Comparison of ENCODE assay signal across 18 mouse cellular contexts in the genomic region with DNA sequence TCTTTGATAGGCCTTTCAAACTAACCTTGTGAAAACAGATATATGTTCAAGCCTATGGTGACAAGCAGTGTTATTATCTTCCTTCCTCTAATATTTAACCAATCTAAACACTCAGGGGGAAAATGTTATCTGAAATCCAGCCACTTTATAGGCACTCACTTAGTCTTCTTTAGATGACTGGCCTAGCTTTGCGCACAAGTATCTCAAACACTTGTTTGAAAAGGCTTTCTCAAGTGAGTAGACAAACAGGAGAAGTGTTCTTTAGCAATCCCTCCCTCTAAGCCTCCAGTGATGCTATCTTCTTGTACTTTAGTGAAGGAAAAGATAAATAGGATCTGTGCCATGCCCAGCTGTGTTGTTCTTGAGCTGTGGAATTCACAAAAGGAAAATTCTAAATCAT.
DNase-seq lines count a peak whose midpoint lies in the region; ATAC-seq and TF ChIP-seq lines count a peak whose summit lies in the region.
"Had no signal": no experiment of that assay in that cellular context is flagged by ENCODE, and none has a peak within 500 bp of the region (broad histone marks: within the 10 kb centered on the region; RNA-seq: fewer than 3 reads in every experiment).

No protein-coding gene starts in this region.

- no peak for TF ChIP-seq POLR2A in lung, adult 2 months (IDR thresholded peaks at IDR 0.05; ENCODE audit: borderline replicate concordance, extremely low read depth, low read depth, low read length)

- no peak overlapping the region for H3K4me2 ChIP-seq in kidney, embryonic 16.5 days (replicated peaks; ENCODE audit: low read depth, low read length)
- H3K4me2 ChIP-seq in lung, embryonic 16.5 days (ENCODE audit: low read depth, low read length): no peak overlapping the region
- no peak overlapping the region for H3K4me2 ChIP-seq in stomach, embryonic 15.5 days
- H3K4me2 ChIP-seq: heart, embryonic 12.5 days had no signal

- no peak overlapping the region for H3K4me3 ChIP-seq in kidney, embryonic 16.5 days (ENCODE audit: low read length)
- no peak overlapping the region for H3K4me3 ChIP-seq in lung, embryonic 16.5 days (ENCODE audit: low read length)
- no peak overlapping the region for H3K4me3 ChIP-seq in lung, adult 2 months (replicated peaks; ENCODE audit: extremely low read depth, low read depth, low read length)
- H3K4me3 ChIP-seq in stomach, embryonic 15.5 days (replicated peaks): no peak overlapping the region
- H3K4me3 ChIP-seq: embryonic facial prominence, embryonic 10.5 days; forebrain, embryonic 10.5 days; gastrocnemius, adult 2 months; heart, embryonic 12.5 days had no signal

- 88% methylated on average over 1 of the region's 1 CpGs for WGBS in kidney, embryonic 16.5 days
- 52% methylated on average over 1 of the region's 1 CpGs for WGBS in lung, embryonic 16.5 days
- WGBS in lung, adult 2 months: 74% methylated on average over 1 of the region's 1 CpGs
- WGBS in stomach, embryonic 15.5 days: 65% methylated on average over 1 of the region's 1 CpGs

- DNase-seq in kidney, postnatal 10 days: no peak
- no peak for DNase-seq in lung, adult 2 months
- DNase-seq in lung, postnatal 10 days: peak; percentile 11
- no peak for DNase-seq in left cerebral cortex, postnatal 36 days (ENCODE audit: low spot score in 2 of 2)
- DNase-seq in urinary bladder, adult 18-20 months (ENCODE audit: low spot score in 2 of 2): no peak
- DNase-seq: adrenal gland, adult 8-10 months; adrenal gland, postnatal 36 days; cerebellum, adult 2 months; cerebellum, postnatal 10 days; gastrocnemius, adult 2 months; gastrocnemius, postnatal 25 days had no signal

- no peaks in the 10 kb centered on the region for H3K36me3 ChIP-seq in kidney, embryonic 16.5 days (ENCODE audit: insufficient read depth, low read length)
- no peaks in the 10 kb centered on the region for H3K36me3 ChIP-seq in lung, embryonic 16.5 days (ENCODE audit: control insufficient read depth, insufficient read depth, low read length)
- H3K36me3 ChIP-seq in stomach, embryonic 15.5 days: no peaks in the 10 kb centered on the region
- H3K36me3 ChIP-seq: embryonic facial prominence, embryonic 10.5 days; forebrain, embryonic 10.5 days; heart, embryonic 12.5 days had no signal

- no peaks in the 10 kb centered on the region for H3K27me3 ChIP-seq in kidney, embryonic 16.5 days (ENCODE audit: insufficient read depth, low read length)
- no peaks in the 10 kb centered on the region for H3K27me3 ChIP-seq in lung, embryonic 16.5 days (ENCODE audit: control insufficient read depth, insufficient read depth, low read depth, low read length)
- H3K27me3 ChIP-seq in stomach, embryonic 15.5 days (replicated peaks): no peaks in the 10 kb centered on the region
- H3K27me3 ChIP-seq: heart, embryonic 12.5 days had no signal

- H3K9ac ChIP-seq in kidney, embryonic 16.5 days (replicated peaks; ENCODE audit: low read length): no peak overlapping the region
- H3K9ac ChIP-seq in lung, embryonic 16.5 days (ENCODE audit: low read length): no peak overlapping the region
- H3K9ac ChIP-seq in stomach, embryonic 15.5 days: no peak overlapping the region
- H3K9ac ChIP-seq: heart, embryonic 12.5 days had no signal

- no peak for ATAC-seq in kidney, embryonic 16.5 days (ENCODE audit: low FRiP score, low TSS enrichment)
- peak; percentile 86 for ATAC-seq in lung, embryonic 16.5 days (ENCODE audit: low read depth)
- ATAC-seq in stomach, embryonic 15.5 days (ENCODE audit: insufficient read depth, low FRiP score, low read depth): peak; percentile 68
- ATAC-seq: forebrain, embryonic 14.5 days had no signal

- H3K27ac ChIP-seq in kidney, embryonic 16.5 days (ENCODE audit: low read length): peak overlapping the region; percentile 38; the same call in 1 of the 2 replicates
- no peak overlapping the region for H3K27ac ChIP-seq in lung, embryonic 16.5 days (ENCODE audit: low read length)
- H3K27ac ChIP-seq in stomach, embryonic 15.5 days: 0 out of 2 replicates have a peak overlapping the region, but pooled peaks have one; percentile 68
- H3K27ac ChIP-seq: embryonic facial prominence, embryonic 10.5 days; forebrain, embryonic 10.5 days; gastrocnemius, adult 2 months had no signal

- intact Hi-C loops in left cerebral cortex, postnatal 36 days (cut with DNase I): no loop called here

- no peak for TF ChIP-seq CTCF in lung, adult 2 months (IDR thresholded peaks at IDR 0.05; ENCODE audit: insufficient read depth, low read length)

- 0 out of 2 replicates have a peak, but pooled peaks cover 5% of the 10 kb centered on the region for H3K4me1 ChIP-seq in kidney, embryonic 16.5 days (ENCODE audit: insufficient read depth, low read length)
- H3K4me1 ChIP-seq in lung, embryonic 16.5 days (replicated peaks; ENCODE audit: control insufficient read depth, insufficient read depth, low read length): peaks cover 13% of the 10 kb centered on the region
- H3K4me1 ChIP-seq in lung, adult 2 months (ENCODE audit: control insufficient read depth, insufficient read depth, low read length): peaks cover 4% of the 10 kb centered on the region
- H3K4me1 ChIP-seq in stomach, embryonic 15.5 days: no peaks in the 10 kb centered on the region

- no peaks in the 10 kb centered on the region for H3K9me3 ChIP-seq in kidney, embryonic 16.5 days (ENCODE audit: low read length)
- H3K9me3 ChIP-seq in lung, embryonic 16.5 days (ENCODE audit: control insufficient read depth, low read length): no peaks in the 10 kb centered on the region
- H3K9me3 ChIP-seq in stomach, embryonic 15.5 days: no peaks in the 10 kb centered on the region
- H3K9me3 ChIP-seq: embryonic facial prominence, embryonic 10.5 days; forebrain, embryonic 10.5 days; heart, embryonic 12.5 days had no signal
